16 mouse cellular contexts compared by ENCODE assay signal in the genomic region with DNA sequence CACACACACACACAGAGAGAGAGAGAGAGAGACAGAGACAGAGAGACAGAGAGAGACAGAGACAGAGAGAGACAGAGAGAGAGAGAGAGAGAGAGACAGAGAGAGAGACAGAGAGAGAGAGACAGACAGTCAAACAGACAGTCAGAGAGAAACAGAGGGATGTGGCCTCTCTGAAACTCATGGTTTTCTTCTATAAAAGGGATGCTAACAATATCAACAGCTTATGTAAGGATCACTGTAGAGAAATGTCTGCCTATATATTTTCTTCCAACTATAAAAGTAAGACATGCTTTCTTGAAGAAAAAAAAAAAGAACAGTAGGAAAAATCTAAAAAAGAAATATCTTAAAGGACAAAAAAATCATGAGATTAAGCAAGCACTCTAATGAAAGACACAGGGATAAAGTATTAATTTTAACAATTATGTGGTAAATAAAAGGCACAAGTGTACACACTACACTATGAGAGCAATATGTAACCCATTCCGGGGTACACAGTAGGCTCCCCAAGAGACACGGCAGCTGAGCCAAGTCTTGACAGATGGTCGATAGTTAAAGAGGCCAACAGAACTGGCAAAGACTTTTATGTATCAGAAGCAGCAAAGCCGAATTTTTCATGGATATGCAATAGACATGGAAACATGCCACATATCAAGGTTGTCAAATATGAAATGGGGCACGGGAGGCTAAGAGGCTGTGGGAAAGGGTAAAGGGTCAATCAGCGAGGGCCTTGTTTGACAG.
DNase-seq lines count a peak whose midpoint lies in the region; ATAC-seq lines count a peak whose summit lies in the region.
"Had no signal": no experiment of that assay in that cellular context is flagged by ENCODE, and none has a peak within 500 bp of the region (broad histone marks: within the 10 kb centered on the region; RNA-seq: fewer than 3 reads in every experiment).

No protein-coding gene starts in this region.

- no peaks in the 10 kb centered on the region for H3K27me3 ChIP-seq in liver, embryonic 12.5 days (replicated peaks)
- H3K27me3 ChIP-seq: limb, embryonic 12.5 days had no signal

- DNase-seq in frontal cortex, adult 2 months (ENCODE audit: extremely low spot score in 1 of 2, low spot score in 1 of 2): peak; percentile 31 to 61
- DNase-seq in frontal cortex, postnatal 10 days (ENCODE audit: low spot score in 2 of 2): no peak
- DNase-seq in cerebellum, adult 18-20 months: peak; percentile 86 to 92
- DNase-seq in layer of hippocampus, adult 18-20 months (ENCODE audit: low spot score in 2 of 2): peak; percentile 52 to 83
- DNase-seq in left cerebral cortex, postnatal 36 days (ENCODE audit: low spot score in 2 of 2): peak; percentile 9 to 23
- DNase-seq in adrenal gland, adult 2 months: no peak
- DNase-seq in spleen, postnatal 36 days (ENCODE audit: low spot score in 2 of 2): no peak
- DNase-seq: adrenal gland, postnatal 10 days; heart, adult 18-20 months; heart, postnatal 4 days; kidney, adult 2 months; lung, embryonic 14.5 days had no signal

- H3K27ac ChIP-seq in liver, embryonic 12.5 days: no peak overlapping the region
- H3K27ac ChIP-seq: limb, embryonic 12.5 days; stomach, postnatal 0 days had no signal

- no peaks in the 10 kb centered on the region for H3K9me3 ChIP-seq in liver, embryonic 12.5 days (replicated peaks)
- H3K9me3 ChIP-seq: limb, embryonic 12.5 days had no signal

- H3K4me3 ChIP-seq in liver, embryonic 12.5 days: no peak overlapping the region
- H3K4me3 ChIP-seq: erythroblast, embryonic 14.5 days; limb, embryonic 12.5 days had no signal

- H3K4me1 ChIP-seq in liver, embryonic 12.5 days: no peaks in the 10 kb centered on the region
- H3K4me1 ChIP-seq: limb, embryonic 12.5 days had no signal

- ATAC-seq in liver, embryonic 12.5 days: no peak

- intact Hi-C loops in left cerebral cortex, postnatal 36 days (cut with DNase I): no loop called here

- H3K36me3 ChIP-seq in liver, embryonic 12.5 days: no peaks in the 10 kb centered on the region
- H3K36me3 ChIP-seq: limb, embryonic 12.5 days had no signal

- no peak overlapping the region for H3K4me2 ChIP-seq in liver, embryonic 12.5 days
- H3K4me2 ChIP-seq: limb, embryonic 12.5 days; lung, embryonic 14.5 days had no signal

- no peak overlapping the region for H3K9ac ChIP-seq in liver, embryonic 12.5 days
- H3K9ac ChIP-seq: limb, embryonic 12.5 days; lung, embryonic 14.5 days had no signal

- 73% methylated on average over 6 of the region's 6 CpGs for WGBS in liver, embryonic 12.5 days (ENCODE audit: insufficient replicate concordance)

Comparison
In these comparisons a context has a peak if more than half of its experiments do, and no peak if none do; other contexts are left out.
1. DNase-seq: peak in frontal cortex, adult 2 months (2 of 2), cerebellum, adult 18-20 months (2 of 2), layer of hippocampus, adult 18-20 months (2 of 2) and left cerebral cortex, postnatal 36 days (2 of 2); none in frontal cortex, postnatal 10 days (0 of 2), adrenal gland, adult 2 months (single experiment) and spleen, postnatal 36 days (0 of 2).